Mouse (Mus musculus) cerebellum, adult 8-10 months (tissue): ENCODE data around the gene Tmem108.

ENCODE experiments used
- DNase-seq: peaks from one replicate; pipeline ENCODE4 v3.0.0; 2022

The Tmem108 gene

DNA sequence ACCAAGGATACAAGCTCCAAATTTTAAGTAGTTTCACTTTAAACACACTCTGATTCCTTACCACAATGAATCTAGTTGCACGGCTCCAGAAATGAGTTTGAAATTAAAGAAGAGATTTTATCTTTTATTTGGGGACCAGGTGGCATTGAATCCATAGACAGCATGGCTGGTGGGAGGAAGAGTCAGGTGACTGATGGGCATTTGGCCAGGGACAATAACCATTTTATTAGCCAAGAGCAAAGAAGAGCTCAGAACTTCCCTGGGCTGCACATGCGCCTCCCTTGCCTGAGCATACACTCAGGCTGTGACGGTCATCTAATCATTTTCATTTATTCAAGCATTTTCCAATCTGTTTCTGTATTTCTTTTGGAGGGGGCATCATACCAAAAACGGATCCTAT lies 135.5 kb downstream of the Tmem108 start:
- no peak for DNase-seq

DNA sequence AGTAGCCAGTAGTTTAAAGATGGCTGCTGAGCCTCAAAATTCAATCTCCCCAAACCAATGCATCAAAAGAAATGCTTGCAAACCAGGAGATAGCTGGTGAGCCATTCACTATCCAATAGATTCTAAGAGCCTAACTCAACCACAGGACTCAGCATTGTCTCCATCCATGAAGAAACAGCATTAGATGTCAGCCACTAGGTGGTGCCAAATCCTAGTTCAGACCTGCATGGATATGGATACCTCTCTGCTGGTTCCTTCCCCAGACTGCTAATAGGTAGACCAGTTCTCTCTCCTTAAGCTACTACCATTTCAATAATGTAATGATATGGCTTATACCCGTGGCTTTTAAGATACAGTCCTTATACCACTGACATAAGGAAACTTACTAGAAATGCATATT lies 137.0 kb downstream of the Tmem108 start:
- DNase-seq = peak; percentile 74

DNA sequence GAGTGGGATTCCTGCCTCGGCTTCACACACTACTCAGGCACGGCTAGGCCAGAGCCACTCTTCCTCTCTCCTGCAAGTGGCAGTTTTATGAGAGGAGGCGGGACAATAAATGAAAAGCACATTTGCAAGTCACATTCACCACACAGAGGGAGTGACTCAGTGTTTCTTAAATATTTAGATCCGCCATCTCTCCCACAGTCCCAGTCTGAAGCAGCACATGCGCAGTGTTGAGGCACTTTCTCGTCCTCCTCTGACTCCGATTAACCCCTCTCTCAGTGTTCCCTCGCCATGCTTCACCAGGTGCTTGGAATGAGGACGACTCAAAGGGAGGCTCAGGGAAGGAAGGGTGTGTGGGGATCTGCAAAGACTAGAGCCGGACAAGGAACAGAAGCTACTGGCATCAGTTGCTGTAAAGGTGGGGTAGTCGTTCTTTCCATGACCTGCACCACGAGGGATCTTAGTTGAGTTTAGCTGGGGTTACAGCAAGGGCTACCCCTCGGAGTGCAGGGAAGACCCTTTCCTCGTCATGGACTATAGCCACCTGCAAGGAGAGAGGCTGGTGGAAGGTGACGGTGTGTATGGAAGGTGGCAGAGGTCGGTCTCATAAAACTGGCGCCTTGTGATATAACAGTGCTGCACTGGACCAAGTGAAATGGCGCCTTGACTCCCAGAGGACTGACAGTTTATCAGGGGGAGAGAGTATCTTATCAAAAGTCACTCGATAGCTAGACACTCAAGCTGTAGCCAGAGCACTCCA lies 137.9 kb downstream of the Tmem108 start:
- no peak for DNase-seq

DNA sequence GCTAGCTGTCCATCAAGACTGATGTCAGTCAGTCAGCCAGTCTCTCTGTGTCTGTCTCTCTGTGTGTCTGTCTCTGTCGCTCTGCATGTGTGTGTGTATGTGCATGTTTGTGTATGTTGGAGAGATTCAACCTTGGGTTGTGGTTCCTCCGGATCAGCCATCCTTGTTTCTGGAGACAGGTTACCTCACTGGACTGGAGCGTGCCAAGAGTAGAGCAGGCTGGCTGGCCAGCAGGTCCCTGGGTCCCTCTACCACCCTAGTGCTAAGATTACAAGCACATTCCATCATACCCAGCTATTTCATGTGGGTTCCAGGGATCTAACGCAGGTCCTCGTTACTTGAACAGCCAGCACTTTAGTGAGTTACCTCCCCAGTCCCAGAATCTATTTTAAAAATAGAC lies 138.6 kb downstream of the Tmem108 start:
- no peak for DNase-seq

DNA sequence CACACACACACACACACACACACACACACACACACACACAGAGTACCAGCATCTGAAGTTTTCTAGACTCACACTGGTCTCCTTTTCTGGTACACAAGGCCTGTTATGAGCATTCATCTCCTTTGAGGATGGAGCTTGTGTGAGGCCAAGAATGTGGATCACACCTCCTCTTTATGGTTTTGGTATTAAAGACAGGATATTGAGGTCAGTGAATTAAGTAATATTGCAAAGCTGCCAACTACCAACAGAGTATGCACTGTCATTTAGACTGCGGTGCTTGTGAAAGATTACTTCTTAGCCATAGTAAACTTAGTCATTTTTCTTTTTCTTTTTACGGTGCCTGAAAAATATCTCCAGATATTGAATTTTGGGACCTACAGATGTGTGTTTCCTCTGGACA lies 139.8 kb downstream of the Tmem108 start:
- no peak for DNase-seq

DNA sequence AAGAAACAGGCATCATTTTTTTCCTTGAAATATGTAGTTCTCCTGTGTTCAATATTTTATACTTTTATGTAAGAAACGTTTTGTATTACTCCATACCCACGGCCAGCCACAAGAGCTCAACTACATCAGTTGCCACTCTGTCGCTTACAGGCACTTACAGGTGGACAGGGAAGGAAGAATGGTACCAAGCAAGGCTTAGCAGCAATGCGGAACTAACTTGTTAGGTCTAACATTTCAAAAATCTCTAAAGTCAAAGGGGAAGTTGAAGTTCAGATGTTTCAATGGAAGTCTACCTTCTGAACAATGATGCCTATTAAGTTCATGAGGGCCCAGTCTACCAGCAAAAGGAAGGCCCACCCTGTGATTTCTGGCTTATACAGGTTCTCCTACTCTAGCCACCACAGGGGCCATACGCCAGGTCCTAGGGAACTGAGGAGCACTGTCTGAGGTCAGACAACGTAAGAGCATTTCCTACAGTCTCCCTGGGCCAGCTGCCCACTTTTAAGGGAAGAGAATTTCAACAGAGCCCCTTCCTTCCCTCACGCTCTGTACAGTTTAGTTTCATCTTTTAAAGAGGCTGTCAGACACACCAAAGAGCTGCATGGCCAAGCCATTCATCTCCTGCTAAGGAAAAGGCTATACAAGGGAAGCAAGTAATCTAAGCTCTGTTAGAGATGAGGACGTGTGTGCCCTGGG lies 141.0 kb downstream of the Tmem108 start:
- DNase-seq = no peak

DNA sequence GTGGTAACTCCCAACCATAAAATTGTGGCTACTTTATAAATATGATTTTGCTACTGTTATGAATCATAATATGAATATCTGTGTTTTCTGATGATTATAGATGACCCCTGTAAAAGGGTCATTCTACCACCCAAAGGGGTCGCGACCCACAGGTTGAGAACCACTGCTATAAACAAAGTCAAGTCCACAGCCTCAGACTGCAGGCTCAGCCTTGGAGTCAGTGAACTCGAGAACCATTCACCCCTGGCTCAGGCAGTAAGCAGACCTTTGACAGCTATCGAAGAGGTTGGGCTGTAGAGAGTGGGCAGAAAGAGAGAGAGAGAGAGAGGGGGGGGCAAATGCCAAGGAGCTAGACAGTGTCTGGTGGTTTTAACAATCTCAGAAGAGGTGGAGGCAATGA lies 147.4 kb downstream of the Tmem108 start:
- DNase-seq = no peak

DNA sequence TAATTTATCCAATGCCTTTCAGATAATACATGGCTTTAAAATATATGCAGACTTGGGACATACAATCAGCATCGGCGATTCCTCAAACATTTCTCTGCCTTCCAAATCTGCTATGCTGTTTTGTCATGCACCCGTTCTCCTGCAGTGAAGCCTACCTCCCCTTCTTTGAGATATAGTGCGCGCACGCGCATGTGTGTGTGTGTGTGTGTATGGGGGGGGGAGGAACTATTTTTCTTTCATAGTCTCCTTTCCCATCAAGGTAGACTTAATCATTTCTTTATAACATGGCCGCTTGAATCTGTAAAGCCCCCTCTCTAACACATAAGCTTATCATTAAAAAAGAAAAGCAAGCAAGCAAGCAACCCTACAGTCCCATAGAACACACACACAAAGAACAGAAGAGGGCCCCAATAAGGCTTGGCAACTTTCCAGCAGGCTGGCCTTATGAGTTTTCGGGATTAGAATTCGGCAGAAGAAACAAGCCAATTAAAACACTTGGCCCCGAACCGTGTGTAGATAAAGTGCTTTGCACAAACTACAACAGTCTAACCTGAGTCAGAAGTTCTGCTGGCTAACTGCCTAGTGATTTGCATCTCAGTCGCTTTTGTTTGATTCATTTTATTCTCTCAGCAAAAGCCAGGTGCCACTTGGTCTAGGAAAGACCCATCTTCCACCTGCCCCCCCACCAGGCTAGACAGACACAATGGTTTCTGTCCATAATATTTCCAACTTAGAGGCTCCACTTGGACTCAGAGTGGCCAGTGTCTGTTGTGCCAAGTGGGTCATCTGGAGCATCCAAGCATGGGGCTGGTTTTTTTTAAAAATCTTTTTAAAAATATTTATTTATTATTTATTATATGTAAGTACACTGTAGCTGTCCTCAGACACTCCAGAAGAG lies 153.2 kb downstream of the Tmem108 start:
- DNase-seq = no peak

DNA sequence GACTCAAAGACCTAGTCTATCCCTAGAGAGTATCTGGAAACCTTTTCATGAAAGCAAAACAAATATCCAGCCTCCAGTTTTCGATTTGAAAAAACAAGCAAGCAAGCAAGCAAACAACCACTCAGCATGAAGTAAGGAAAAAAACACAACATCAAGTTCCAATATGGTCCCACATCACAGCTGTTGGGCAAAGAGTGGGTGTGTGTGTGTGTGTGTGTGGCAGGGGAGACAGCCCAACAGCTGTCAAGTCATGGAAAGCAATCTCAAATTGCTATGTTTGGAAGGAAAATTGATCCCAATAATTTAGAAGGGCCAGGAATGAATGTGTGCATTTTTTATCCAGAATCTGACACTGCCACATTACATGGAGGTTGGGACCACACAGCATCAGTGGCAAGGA lies 155.6 kb downstream of the Tmem108 start:
- no peak for DNase-seq

DNA sequence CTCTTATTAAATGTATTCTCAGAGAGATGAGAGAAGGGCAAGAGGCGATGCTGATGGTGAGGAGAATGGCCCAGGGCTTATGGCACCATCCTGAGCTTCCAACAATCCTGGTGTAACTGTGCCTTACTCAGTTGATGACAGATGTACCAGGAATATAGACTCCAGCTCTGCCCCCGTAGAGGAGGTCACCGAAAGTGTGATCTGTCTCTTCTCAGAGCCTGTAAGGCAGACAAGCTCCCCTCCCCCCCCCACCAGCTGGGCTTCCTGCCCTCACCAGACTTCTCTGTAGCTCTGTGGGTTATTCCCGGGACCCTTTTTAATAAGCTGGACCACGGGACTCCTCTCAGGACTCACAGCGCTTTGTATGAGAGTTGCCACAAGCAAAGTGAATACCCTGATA lies 157.8 kb downstream of the Tmem108 start:
- no peak for DNase-seq

DNA sequence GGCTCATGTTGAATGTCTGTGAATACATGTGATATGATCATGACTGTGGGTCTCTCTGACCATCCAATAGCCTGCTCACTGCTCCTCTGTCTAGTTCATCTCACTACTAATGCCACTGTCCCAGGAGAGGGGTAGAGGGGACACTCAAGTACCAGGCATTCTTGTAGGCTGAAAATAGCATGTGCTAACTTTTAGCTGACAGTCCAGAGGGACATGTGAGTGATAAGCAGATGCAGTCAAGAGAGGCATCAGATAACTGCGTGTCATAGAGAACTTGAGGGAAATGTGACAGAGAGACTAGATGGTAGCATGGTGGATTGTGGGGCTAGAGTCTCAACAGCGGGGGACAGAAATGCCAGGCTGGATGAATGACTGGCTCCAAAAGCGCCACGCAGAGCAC lies 159.8 kb downstream of the Tmem108 start:
- no peak for DNase-seq

DNA sequence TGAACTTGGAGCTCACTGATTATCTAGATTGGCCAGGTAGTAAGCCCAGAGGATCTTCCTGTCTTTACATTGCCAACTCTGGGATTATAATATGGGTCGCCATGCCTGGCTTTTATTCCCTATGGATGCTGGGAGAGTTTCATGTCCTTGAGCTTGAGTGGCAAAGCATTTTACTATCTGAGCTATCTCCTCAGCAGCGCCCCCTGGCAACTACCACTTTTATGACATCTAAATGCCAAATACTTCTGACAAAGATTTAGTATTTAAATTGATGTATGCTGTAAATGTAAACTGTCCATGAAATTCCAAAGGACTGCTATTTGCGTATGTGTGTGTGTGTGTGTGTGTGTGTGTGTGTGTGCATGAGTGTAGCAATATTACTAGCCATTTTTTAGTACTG lies 160.8 kb downstream of the Tmem108 start:
- no peak for DNase-seq

DNA sequence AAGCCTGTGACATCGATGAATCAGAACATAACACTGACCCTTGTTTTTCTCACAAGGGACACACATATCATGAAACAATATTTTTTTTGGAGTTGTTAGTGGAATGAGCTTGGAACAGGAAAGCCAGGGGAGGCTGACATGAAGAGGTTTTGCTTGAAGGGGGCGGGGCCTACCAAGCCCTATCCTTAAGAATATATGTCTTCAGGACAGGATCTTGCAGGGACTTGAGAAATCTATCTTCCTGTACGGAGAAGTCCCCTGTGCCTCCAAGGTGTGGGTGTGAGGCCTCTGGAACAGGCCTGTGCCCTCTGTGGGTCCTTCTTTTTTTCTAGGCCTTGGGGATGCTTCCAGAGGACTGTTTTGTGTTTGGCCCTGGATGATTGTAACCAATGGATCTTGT lies 161.7 kb downstream of the Tmem108 start:
- no peak for DNase-seq

DNA sequence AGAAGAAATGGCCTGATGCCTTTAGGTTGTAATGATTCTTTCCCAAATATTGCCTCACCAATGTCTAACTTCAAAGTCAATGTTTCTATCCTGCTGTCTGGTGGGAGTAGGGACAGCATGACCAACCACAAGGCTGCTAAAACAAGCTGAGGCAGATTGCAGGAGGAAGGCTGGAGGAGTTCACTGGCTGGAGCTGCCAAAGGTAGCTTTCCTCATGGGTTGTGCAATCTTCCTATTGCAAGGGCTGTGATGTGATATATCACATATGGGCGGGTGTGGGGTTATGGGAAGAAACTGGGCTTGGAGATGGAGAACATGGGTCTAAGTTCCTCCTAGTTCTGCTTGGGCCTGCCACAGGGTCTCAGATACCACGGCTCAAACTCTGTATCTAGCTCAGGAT lies 163.8 kb downstream of the Tmem108 start:
- no peak for DNase-seq

DNA sequence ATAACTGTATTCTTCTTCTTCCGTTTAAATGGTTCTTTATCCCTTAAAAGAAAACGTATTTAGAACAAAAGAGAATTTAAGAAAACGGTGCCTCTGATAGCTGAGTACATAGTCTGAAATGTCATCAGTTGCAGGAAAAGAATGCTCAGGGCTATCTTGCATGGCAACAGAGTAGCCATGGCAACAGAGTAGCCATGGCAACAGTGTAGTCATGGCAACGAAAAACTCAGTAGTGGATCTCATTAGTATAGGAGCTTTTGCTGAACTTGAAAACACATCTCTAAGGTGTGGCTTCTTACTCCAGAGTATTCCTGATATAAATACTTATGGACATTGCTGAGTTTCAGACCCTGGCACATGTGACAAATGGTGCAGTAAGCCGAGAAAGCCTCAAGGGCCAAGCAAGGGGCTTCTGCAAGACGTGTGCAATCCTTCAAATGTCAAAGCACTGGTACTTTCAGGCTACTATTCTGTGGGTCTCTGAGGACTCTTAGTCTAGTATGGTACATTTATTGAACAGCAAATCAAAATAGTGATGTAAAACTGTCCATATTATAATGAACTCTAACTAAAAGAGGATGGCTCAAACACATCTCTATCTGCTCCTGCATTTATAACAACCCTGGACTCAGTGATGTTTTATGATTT lies 166.3 kb downstream of the Tmem108 start:
- DNase-seq = no peak

DNA sequence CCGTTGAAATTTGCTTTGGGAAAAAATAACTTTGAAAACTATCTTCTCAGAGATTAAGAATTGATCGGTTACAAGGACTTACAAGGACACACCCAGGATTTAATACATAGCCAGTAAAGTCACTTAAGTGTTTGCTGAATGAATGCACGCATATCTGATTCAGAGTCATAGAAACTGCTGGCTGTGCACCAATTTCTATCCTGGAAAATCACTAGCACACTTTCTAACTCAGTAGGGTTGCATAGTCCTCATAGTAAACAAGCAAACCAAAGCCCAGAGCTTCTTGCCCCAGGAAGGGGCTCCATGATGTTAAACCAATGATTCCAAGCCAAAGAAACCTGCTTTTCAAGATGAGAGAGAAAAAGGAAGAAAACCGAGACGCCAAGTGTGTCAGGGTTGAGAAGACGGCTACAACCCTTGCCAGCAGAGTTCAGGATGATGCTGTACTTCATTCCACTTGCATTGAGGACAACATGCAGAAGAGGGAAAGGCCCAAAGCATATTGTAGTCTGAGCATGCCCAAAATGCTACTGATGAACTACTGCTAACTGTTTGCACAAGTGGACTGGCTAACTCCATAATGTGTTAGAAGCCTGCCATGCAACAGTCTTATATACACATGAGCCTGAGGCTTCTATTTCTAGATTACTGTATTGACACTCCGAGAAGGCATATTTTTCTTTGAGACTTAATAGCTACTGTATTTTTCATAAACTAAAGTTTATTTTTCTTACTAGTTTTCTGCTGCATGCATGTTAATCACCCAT lies 167.0 kb downstream of the Tmem108 start:
- no peak for DNase-seq

DNA sequence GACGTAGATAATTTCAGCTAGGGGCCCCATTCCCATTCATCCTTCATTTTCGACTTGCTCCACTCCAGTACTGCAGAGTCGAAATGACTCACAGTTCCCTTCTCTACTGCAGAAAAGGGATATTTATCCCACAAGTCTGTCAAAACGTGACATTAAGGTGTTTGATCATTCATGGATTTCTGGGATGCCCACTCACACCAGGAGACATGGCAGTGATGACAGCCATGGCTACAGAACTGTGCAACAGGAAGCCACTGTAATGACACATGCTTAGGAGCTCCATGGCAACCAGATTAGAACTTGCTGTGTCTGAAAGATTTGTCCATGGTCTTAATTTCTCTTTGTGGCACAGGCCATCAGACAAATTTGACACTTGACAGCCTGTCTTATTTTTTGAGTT lies 168.6 kb downstream of the Tmem108 start:
- no peak for DNase-seq

DNA sequence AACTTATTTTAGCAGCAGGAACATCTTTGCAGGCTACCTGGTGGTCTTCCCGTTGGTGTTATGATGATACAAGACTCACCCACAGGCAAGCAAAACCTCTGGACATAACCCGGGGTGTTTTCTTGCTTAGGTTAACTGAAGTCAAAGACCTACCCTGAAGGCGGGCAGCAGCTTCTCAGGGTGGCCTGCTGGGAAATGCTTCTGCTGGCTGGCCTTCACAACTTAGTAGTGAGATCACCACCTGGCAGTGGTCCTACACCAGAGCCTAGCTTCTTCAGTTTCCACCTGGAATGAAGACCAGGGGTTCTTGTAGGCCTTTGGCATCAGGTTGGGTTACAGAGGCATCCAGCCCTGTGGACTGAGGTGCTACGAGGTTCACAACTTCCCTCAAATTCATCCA lies 169.7 kb downstream of the Tmem108 start:
- DNase-seq = peak; percentile 53

DNA sequence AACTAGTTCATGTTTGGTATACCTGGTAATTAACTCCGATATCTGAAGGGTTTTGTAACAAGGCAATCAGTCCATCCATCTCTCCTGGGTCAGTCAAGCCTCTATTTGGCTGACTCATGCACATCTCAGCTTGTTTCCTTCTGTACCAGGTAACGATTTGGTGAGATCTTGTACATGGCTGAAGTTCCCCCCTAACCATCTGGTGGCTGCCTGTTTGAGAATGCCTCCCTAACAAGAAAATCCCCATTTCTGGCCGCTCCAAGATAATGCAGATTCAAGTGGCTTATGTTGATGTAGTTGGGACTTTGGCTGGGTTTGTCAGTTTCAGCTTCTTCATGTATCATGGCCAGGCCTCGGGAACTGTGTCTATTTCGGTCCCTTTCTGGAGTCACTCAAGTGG lies 170.8 kb downstream of the Tmem108 start:
- peak; percentile 51 for DNase-seq

DNA sequence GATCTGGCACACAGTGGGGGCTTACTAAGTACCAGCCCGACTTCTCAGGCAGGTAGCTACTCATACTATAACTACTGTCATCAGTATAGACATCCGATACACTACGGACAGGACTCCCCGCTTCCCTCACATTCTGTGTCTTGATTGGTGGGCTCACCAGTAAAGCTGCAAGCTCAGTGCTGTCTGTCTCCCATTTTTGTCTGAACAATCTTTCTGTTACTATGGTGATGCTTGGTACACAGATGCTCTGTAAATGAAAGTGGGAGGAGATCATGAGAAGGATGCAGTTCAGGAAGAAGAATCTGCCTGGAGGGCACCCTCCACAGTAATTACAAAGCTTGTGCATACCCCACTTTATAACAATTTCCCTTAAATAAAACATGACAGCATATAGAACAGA lies 176.8 kb downstream of the Tmem108 start:
- no peak for DNase-seq

DNA sequence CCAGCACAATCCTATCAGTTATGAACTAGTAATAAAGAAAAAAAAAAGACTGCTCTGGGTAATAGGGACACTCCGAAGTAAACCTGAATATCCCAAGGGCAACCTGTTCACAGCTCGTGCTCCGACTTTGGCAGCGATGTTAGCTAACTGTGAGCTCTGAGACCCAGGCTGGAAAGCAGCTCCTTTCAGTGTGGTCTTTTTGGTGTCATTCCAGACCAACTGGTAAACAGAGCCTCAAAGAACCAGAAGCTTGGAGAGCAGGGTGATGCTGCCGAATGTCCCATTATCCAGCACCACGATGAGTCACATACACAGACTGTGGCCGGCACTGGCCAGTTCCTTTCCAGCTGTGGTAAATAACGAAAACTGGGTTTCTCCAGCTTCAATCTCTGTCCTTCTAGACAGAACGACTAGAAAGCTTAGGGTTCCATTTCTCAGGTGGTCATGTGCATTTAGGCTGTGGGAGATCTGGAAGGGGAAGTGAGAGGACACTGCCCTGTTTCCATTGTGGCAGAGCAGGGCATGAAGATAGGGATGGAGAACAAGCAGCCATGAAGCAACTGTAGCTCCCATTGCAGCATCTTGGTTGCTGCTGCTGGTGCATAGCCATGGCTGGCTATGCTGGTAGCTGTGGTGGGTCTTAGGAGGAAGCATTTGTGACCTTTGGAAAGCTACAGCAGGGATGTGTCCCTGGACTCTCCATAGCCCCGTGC lies 179.2 kb downstream of the Tmem108 start:
- no peak for DNase-seq

DNA sequence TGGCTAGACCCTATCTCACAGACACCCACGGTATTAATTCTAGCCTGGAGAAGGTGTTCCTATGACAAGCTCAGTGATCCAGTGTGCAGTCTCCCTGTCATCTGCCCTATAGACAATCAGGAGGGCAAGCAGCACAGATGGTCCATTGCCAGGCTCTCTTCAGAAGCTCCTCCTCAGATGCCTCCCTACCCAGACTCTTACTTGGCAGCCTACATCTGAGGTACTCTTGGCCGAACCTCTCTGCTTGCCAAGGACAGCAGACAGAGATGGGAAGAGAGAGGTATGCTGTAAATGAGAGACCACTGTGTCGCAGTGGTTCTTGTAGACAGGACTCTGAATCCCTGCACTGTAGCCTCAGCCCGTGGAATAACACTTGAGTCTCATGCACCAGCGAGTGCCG lies 181.0 kb downstream of the Tmem108 start:
- DNase-seq = peak; percentile 69
